Mouse (Mus musculus): ENCODE data around the gene Ttc21b. TPM values are rescaled to one million over a fixed set of nuclear protein-coding genes. Genes with fewer than 3 reads are reported as not detected.

Gene Ttc21b
- polyA plus RNA-seq, 1 experiment from 2014 or later, result 6.8 TPM

GRCm38 (mm10) chr2:66140246-66140645 lies 116.2 kb downstream of the Ttc21b start:
- Histone ChIP-seq H3K4me3 (ENCODE audit: low read depth, low read length) (no peak overlapping the region), H3K36me3 (ENCODE audit: control insufficient read depth, insufficient read depth, low read length) (no peaks in the 10 kb centered on the region), H3K9ac (ENCODE audit: low read depth, low read length) (no peak overlapping the region), H3K4me2 (no peak overlapping the region), H3K4me1 (ENCODE audit: control insufficient read depth, insufficient read depth, low read length) (no peaks in the 10 kb centered on the region), H3K27ac (ENCODE audit: low read depth, low read length) (no peak overlapping the region), H3K9me3 (replicated peaks; ENCODE audit: control insufficient read depth, low read length) (no peaks in the 10 kb centered on the region), H3K27me3 (ENCODE audit: control insufficient read depth, insufficient read depth, low read length) (no peaks in the 10 kb centered on the region)
- WGBS (ENCODE audit: insufficient replicate concordance), result 69% methylated on average over 4 of the region's 4 CpGs
- no peak for ATAC-seq (replicated peaks; ENCODE audit: insufficient number of reproducible peaks, low FRiP score, low TSS enrichment)

Other genes with a start within 250 kb of the Ttc21b start
- gene Galnt3, start 131.6 kb downstream of the Ttc21b start, polyA plus RNA-seq (2014; fragmentation: Nextera tagmentation; extraction: Ambion mirVana), result 0.34 and 0.49 TPM in 2 replicates
- 0.10 and 0.18 TPM in 2 replicates for gene Scn1a, start 184.2 kb upstream of the Ttc21b start, polyA plus RNA-seq (2014; fragmentation: Nextera tagmentation; extraction: Ambion mirVana)